Mouse (Mus musculus): Measurements from ENCODE around the gene Agpat2.

- TF ChIP-seq MAFK (IDR thresholded peaks at IDR 0.05; ENCODE audit: insufficient read depth, low read depth, low read length) (no peak), HCFC1 (IDR thresholded peaks at IDR 0.05; ENCODE audit: borderline replicate concordance, insufficient read depth, low read length) (no peak), CHD2 (IDR thresholded peaks at IDR 0.05; ENCODE audit: low read depth, low read length) (no peak), ZC3H11A (IDR thresholded peaks at IDR 0.05; ENCODE audit: borderline replicate concordance, low read depth, low read length) (no peak)
Observed at GRCm38 (mm10) chr2:26590962-26591361, 13.3 kb downstream of the Agpat2 start.
